Mouse (Mus musculus) hindbrain, embryonic 13.5 days (tissue): Measurements from ENCODE around the gene Zfp110. TPM values are rescaled to one million over a fixed set of nuclear protein-coding genes. Genes with fewer than 3 reads are reported as not detected.
"Not testable (repeated sequence)": the region's sequence is repeated elsewhere in the genome, so short reads cannot be mapped to it uniquely, and the experiment has no call there.

ENCODE experiments used
- ATAC-seq: fragments of 200-750 bp; cut with Nextera tagmentation; 2 replicates; pipeline ENCODE4 v1.8.0; 2017; ENCODE audit warnings: moderate TSS enrichment; ENCODE audit not compliant: low FRiP score
- H3K27ac ChIP-seq: fragments of 300-500 bp; sonication (generic); 2 replicates; pipeline ENCODE4 v1.5.1; 2015; ENCODE audit warnings: inconsistent platforms, mild to moderate bottlenecking, moderate library complexity
- H3K27me3 ChIP-seq: fragments of 300-500 bp; sonication (generic); 2 replicates; pipeline ENCODE4 v1.6.1; 2015; ENCODE audit warnings: mild to moderate bottlenecking, inconsistent platforms
- H3K36me3 ChIP-seq: fragments of 300-500 bp; sonication (generic); 2 replicates; pipeline ENCODE4 v1.6.1; 2015; ENCODE audit warnings: mild to moderate bottlenecking, inconsistent platforms
- H3K4me1 ChIP-seq: fragments of 300-500 bp; sonication (generic); replicated peaks from 2 replicates; pipeline ENCODE4 v1.6.1; 2015; ENCODE audit warnings: inconsistent platforms
- H3K4me2 ChIP-seq: fragments of 300-500 bp; sonication (generic); 2 replicates; pipeline ENCODE4 v1.6.1; 2015; ENCODE audit warnings: inconsistent platforms, mild to moderate bottlenecking, moderate library complexity
- H3K4me3 ChIP-seq: fragments of 300-500 bp; sonication (generic); 2 replicates; pipeline ENCODE4 v1.5.1; 2015; ENCODE audit warnings: mild to moderate bottlenecking, inconsistent platforms
- H3K9ac ChIP-seq: fragments of 300-500 bp; sonication (generic); 2 replicates; pipeline ENCODE4 v1.6.1; 2015; ENCODE audit warnings: mild to moderate bottlenecking, inconsistent platforms
- H3K9me3 ChIP-seq: fragments of 300-500 bp; sonication (generic); 2 replicates; pipeline ENCODE4 v1.6.1; 2016; ENCODE audit warnings: inconsistent platforms
- WGBS: fragments of 180-500 bp; shearing (Covaris S2); methylation state at CpG from one replicate; pipeline ENCODE4 v1.1.7; 2015; 5-methylcytosine and 5-hydroxymethylcytosine counted together
- polyA plus RNA-seq: library from polyadenylated mRNA; unstranded; fragments of >200 nt; fragmentation: Nextera tagmentation; extraction: Ambion mirVana; gene quantifications from 2 replicates; pipeline ENCODE4 v1.2.1, GENCODE M21; 2015

The Zfp110 gene
- 28.9 and 33.3 TPM in 2 replicates for polyA plus RNA-seq

DNA sequence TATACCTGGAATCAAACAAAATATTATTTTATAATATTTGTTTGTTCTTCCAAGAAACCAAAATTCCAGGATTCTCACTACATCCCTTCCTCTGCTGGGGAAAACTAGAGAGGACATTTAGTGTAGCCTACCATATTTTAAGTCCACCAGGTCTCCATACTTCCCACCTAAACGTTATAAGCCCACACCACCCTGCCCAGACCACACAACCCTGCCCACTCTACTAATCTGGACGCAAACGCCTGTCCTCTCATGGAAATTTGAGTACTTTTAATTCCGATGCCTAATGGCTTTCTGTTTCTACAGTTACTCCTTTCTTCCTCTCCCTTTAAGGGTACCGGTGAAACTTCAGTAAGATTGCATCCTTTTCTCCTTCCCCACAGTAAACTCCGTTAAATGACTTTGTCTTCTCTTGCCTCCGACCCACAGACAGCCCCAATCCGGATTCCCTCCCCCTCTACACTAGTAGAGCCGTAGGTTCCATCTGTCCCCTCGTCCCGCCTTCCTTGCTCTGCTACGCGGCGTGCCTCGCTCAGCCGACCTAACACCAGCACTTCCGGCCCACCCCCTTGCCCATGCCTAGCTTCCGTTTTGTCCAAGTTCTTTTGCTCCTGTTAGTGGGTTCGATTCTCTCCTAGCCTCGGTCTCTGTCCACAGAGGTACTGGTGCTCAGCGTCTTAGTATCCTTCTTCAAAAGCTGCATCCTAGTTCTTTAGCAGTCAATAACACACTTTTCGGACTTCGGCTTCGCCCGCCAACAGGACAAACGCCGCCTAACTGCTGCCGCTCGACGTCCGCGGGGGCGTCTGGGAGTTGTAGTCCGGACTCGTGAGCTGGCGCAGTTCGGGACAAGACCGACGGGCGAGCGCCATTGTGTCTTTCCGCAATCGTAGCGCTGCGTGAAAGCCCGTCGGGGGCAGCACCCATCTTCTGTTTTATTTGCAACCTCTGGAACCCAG is at the start of gene Zfp110:
TSS of gene Zfp110 (plus strand) at position 600 of the 959 bp plus-strand sequence.
- Histone ChIP-seq H3K4me3 (peak within 1 kb of the TSS; percentile 53), H3K27ac (peak within 1 kb of the TSS; percentile 60; the same call in 1 of the 2 replicates), H3K4me2 (peak within 1 kb of the TSS; percentile 48), H3K36me3 (peaks cover 34% of the 10 kb centered on the region), H3K4me1 (no peaks in the 10 kb centered on the region), H3K9me3 (peaks cover 28% of the 10 kb centered on the region), H3K27me3 (no peaks in the 10 kb centered on the region), H3K9ac (peak within 1 kb of the TSS; percentile 74)
- 4% methylated on average over 47 of the region's 47 CpGs for WGBS
- peak; percentile 97 for ATAC-seq

DNA sequence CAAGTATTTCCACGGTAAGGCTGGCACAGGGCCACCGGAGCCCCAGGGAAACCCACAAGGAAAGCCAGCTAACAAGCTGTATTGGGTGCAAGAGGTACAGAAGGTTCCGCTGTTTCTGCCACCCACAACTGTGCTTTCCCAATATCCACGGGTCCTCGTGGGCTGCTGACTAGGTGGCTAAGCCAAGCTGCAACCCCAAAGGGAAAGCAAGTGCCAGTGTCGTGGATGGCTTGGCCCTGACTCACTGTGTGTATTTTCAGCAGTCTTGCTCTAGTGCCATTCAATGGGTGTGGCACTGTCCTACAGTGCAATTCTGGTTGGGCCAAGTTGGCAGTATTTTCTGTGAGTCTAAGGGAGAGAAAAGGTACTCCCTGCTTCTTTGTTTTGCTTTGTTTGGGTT is 47.2 kb upstream of the Zfp110 start:
- Histone ChIP-seq H3K27ac (no peak overlapping the region), H3K9me3 (no peaks in the 10 kb centered on the region), H3K4me1 (peaks cover 6% of the 10 kb centered on the region; the same call in 1 of the 2 replicates), H3K36me3 (no peaks in the 10 kb centered on the region), H3K9ac (no peak overlapping the region), H3K4me3 (no peak overlapping the region), H3K27me3 (no peaks in the 10 kb centered on the region), H3K4me2 (no peak overlapping the region)
- WGBS, result 81% methylated on average over 6 of the region's 6 CpGs
- no peak for ATAC-seq

DNA sequence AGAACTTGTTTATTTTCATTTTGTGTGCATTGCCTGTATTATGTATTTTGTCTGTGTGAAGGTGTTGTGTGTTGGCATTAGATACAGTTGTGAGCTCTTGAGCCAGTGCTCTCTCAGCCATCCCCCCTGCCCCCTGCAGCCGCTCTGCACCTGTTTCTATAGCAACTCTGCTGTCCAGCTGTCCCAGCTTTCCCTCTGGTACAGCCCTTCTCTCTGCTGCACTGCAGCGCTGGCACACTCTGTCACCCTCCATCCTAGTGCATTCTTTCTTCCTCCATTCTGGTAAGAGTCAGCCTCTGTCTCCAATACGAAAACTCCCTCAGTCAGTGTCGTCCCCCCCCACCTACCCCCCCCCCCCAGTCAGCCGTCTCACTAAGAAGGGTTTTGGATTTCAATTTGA is 46.5 kb upstream of the Zfp110 start:
- Histone ChIP-seq H3K4me3 (no peak overlapping the region), H3K27ac (no peak overlapping the region), H3K4me1 (peaks cover 6% of the 10 kb centered on the region; the same call in 1 of the 2 replicates), H3K9me3 (no peaks in the 10 kb centered on the region), H3K4me2 (no peak overlapping the region), H3K36me3 (no peaks in the 10 kb centered on the region), H3K9ac (peak overlapping the region; percentile 53), H3K27me3 (no peaks in the 10 kb centered on the region)
- ATAC-seq, result no peak
- 19% methylated on average over 5 of the region's 5 CpGs for WGBS

DNA sequence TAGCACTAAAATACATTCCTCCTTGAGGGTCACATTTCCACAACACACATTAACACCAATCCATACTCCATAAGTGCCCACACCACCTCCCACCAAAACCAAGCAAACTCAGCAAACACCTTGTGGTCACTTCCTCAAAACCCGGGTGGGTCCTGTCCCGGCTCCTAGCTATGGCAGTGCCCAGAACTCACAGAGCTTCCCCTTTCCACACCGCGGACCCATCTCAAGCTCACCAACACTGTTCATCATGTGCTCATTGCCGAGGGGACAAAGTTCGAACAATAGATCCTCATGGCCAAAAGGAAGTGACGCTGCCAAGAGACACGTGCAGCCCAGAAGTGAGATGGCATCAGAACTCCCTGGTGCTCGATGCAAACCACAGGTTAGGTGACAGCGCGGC is 41.9 kb upstream of the Zfp110 start:
- not testable (repeated sequence) for H3K27me3 ChIP-seq, H3K27ac ChIP-seq, ATAC-seq, H3K9ac ChIP-seq, H3K4me3 ChIP-seq, H3K4me1 ChIP-seq, H3K9me3 ChIP-seq, H3K4me2 ChIP-seq
- H3K36me3 ChIP-seq, result peaks cover 12% of the 10 kb centered on the region
- WGBS, result 83% methylated on average over 11 of the region's 11 CpGs

DNA sequence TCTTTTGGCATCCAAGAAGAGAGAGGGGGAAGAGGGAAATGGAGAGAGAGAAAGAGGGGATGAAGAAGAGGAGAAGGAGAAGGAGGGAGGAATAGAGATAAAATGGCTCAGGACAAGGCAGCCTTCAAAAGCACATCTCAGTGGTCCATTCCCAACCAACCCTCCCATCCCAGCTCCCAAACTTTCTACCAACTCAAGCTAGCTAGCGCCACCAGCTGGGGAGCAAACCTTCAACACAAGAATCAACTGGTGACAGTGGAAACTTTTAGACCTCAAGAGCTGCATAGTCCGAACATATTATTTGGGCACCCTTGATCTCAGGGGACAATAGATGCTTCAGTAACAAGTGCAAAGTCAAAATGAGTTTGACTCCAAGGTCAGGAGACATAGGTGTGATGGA is 36.6 kb upstream of the Zfp110 start:
- no peak for ATAC-seq
- Histone ChIP-seq H3K27ac (no peak overlapping the region), H3K4me3 (no peak overlapping the region), H3K4me1 (0 out of 2 replicates have a peak, but pooled peaks cover 5% of the 10 kb centered on the region), H3K4me2 (no peak overlapping the region), H3K9me3 (peaks cover 12% of the 10 kb centered on the region), H3K27me3 (no peaks in the 10 kb centered on the region), H3K36me3 (peaks cover 19% of the 10 kb centered on the region), H3K9ac (no peak overlapping the region)
- 62% methylated on average over 2 of the region's 2 CpGs for WGBS

DNA sequence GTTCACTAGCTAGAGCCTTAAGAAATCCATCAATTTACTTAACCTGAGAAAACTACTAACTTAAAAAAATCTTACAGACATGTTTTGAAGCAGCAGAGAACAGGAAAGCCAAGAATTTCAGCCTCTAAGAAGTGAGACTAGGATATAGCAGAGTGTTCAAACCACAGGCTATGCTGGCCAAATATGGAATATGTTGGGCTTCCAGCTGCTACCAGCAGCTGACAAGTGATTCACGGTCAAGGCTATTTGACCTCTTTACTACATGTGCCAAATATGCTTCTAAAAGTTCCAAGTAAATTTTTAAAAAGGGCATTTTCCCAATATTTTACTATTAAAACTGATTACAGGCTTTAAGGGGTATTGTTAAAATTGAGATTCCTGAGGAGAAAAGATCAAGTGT is 35.0 kb upstream of the Zfp110 start:
- no peak for ATAC-seq
- Histone ChIP-seq H3K27me3 (no peaks in the 10 kb centered on the region), H3K4me1 (peaks cover 7% of the 10 kb centered on the region; the same call in 1 of the 2 replicates), H3K9me3 (peaks cover 12% of the 10 kb centered on the region), H3K4me2 (no peak overlapping the region), H3K36me3 (peaks cover 19% of the 10 kb centered on the region), H3K9ac (no peak overlapping the region), H3K27ac (no peak overlapping the region), H3K4me3 (no peak overlapping the region)
- WGBS, result 86% methylated on average over 1 of the region's 1 CpGs

DNA sequence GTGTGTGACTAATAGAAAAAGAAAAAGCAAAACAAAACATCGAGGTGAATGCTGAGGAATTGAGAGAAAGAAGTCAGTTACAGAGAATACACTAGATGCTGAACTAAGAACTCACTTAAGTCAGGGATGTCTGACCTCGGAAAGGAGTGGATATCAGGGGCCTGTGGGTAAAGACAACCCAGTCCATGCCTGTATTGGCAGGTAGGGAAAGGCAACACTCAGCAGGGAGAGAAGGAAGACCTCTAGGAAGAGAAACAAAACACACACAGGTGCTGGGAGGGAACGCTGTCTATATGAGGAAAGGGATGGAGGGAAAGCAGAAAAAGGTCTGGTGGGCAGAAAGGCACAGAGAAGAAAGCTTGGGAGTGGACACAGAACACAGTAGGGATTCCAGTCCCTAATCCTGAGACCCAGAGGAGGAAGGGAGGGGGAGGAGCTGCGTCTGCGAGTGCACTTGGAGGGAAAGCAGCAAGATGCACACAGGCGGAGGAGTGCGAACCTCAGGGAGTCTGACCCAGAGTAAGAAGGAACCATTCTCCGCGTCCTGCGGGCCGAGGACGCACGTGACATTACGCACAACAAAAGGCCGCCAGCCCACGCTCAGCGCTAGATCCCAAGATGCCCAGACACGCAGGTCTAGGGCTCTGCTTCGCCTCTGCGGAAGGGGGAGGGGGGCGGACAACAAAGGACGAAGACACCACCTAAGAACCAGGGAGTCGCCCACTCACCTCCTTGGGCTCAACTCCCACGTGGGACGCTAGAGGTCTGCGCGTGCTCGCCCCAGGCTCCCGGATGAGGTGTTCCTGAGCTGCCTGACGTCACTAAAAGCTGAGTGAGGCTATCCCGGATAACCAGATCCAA is 31.5 kb upstream of the Zfp110 start, which contains the start of gene Zscan18:
TSS of gene Zscan18 (minus strand) at position 770 of the 861 bp plus-strand sequence.
- H3K27ac ChIP-seq, result peak within 1 kb of the TSS; percentile 91

DNA sequence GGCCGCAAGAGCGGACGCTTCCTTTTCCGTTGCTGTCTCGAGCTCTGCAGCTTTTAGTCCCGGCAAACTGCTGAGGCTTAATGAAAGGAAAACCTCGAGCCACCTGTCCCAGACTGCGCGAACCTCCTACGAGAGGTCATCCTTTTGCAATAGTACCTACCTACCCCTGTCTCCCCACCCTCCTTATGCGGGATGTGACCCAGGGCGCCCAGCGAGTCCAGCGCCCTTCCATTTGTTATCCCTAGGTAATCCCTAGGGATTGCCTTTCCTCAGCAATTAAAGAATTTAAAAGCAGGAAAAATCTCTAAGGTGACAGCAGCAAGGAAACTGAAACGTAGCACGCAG is 30.9 kb upstream of the Zfp110 start:
- 1% methylated on average over 16 of the region's 16 CpGs for WGBS
- peaks cover 15% of the 10 kb centered on the region for H3K9me3 ChIP-seq
- peaks cover 29% of the 10 kb centered on the region for H3K36me3 ChIP-seq
- peak overlapping the region; percentile 50 for H3K4me3 ChIP-seq
- H3K27ac ChIP-seq, result peak overlapping the region; percentile 91
- H3K4me1 ChIP-seq, result peaks cover 7% of the 10 kb centered on the region; the same call in 1 of the 2 replicates
- ATAC-seq, result peak; percentile 91; the same call in 1 of the 2 replicates
- H3K27me3 ChIP-seq, result no peaks in the 10 kb centered on the region
- peak overlapping the region; percentile 75 for H3K4me2 ChIP-seq
- H3K9ac ChIP-seq, result peak overlapping the region; percentile 80

More for the DNA sequence above, 31.5 kb upstream of the Zfp110 start, which contains the start of gene Zscan18:
- H3K36me3 ChIP-seq, result peaks cover 27% of the 10 kb centered on the region
- ATAC-seq, result peak; percentile 97
- peak within 1 kb of the TSS; percentile 80 for H3K9ac ChIP-seq
- peaks cover 7% of the 10 kb centered on the region; the same call in 1 of the 2 replicates for H3K4me1 ChIP-seq
- H3K4me3 ChIP-seq, result peak within 1 kb of the TSS; percentile 50
- H3K9me3 ChIP-seq, result peaks cover 12% of the 10 kb centered on the region; the same call in 1 of the 2 replicates
- peak within 1 kb of the TSS; percentile 75 for H3K4me2 ChIP-seq
- H3K27me3 ChIP-seq, result no peaks in the 10 kb centered on the region
- 4% methylated on average over 31 of the region's 31 CpGs for WGBS

DNA sequence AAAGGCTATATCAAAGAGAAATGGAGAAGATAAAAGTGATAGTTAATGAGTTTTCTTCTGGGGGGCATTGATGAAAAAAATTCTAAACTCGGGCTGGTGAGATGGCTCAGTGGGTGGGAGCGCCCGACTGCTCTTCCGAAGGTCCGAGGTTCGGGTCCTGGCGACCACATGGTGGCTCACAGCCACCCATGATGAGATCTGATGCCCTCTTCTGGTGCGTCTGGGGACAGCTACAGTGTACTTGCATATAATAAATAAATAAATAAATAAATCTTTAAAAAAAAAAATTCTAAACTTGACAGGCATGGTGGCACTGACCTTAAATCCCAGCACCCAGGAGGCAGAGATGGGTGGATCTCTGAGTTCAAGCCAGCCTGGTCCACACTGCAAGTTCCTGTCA is 19.0 kb upstream of the Zfp110 start:
- peaks cover 9% of the 10 kb centered on the region for H3K4me1 ChIP-seq
- H3K4me3 ChIP-seq, result no peak overlapping the region
- no peak for ATAC-seq
- no peak overlapping the region for H3K9ac ChIP-seq
- no peak overlapping the region for H3K4me2 ChIP-seq
- 0 out of 2 replicates have a peak, but pooled peaks cover 3% of the 10 kb centered on the region for H3K27me3 ChIP-seq
- peaks cover 51% of the 10 kb centered on the region for H3K36me3 ChIP-seq
- WGBS, result 99% methylated on average over 8 of the region's 8 CpGs
- H3K27ac ChIP-seq, result no peak overlapping the region
- peaks cover 45% of the 10 kb centered on the region for H3K9me3 ChIP-seq

DNA sequence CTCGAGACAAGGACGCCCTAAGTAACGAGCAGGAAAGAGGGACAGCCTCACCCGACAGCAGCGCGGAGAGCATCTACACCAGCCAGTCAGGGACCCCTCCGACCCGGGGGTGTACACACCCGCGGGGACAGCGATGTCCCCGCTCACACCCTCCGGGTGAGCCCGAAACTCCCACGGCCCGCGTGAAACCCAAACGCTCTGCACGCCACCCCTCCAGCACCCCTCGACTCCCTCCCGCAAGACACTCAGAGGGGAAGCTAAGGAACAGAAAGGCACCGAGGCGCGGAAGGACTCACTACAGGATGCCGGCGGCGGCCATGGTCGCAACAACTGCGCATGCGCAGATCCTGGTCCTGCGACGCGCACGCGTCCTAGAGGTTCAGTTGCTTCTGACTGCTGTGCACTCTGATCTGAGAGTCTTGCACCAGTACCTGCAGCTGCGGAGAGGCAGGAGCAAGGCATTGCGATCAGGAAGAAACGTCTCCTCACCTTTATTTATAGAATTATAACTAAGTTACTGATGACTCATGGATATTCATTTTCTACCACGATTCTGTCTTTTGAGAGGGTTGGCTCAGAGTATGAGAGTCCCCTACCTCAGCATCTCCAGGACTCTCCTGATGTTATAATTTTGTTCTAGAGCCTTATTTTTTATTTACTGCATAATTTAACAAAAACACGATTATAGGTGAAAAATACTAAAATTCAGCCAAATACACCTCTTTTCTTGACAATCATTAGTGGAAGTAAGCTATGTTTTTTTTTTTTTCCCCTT is 15.9 kb upstream of the Zfp110 start, which contains the start of gene Zfp329:
TSS of gene Zfp329 (minus strand) at position 338 of the 775 bp plus-strand sequence.
- WGBS, result under 1% methylated on average over 40 of the region's 40 CpGs
- Histone ChIP-seq H3K4me2 (peak within 1 kb of the TSS; percentile 66), H3K9me3 (peaks cover 29% of the 10 kb centered on the region), H3K4me1 (peaks cover 9% of the 10 kb centered on the region), H3K4me3 (peak within 1 kb of the TSS; percentile 79), H3K9ac (peak within 1 kb of the TSS; percentile 94), H3K36me3 (peaks cover 23% of the 10 kb centered on the region), H3K27ac (peak within 1 kb of the TSS; percentile 95), H3K27me3 (0 out of 2 replicates have a peak, but pooled peaks cover 7% of the 10 kb centered on the region)
- ATAC-seq, result peak; percentile 96

DNA sequence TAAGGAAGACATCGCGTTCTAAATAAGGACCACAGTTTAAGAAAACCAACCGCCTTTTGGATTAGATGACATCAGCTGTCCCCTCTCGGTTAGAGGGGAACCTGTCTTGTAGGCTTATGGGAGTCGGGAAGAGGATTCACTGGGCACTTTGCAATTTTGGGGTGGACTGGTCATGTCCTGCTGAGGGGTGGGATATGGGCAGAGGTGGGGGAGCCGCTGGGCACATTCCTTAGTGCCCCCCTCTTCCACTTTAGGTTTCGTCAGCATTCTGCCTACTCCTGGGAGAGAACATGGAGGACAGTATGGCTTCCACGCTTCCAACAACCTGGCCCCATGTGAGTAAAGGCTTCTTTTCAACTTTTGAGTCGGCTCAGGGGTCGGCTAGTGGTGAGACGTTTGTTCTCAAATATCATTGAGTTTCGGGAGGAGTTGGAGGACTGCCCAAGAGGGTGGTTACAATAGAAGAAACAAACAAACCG is 671 bp downstream of the Zfp110 start:
- Histone ChIP-seq H3K4me1 (no peaks in the 10 kb centered on the region), H3K27me3 (no peaks in the 10 kb centered on the region), H3K4me2 (peak overlapping the region; percentile 48), H3K27ac (peak overlapping the region; percentile 60; the same call in 1 of the 2 replicates), H3K9me3 (peaks cover 34% of the 10 kb centered on the region), H3K36me3 (peaks cover 40% of the 10 kb centered on the region), H3K9ac (peak overlapping the region; percentile 74), H3K4me3 (peak overlapping the region; percentile 53)
- WGBS, result 45% methylated on average over 13 of the region's 13 CpGs
- peak; percentile 71 for ATAC-seq
